Mouse (Mus musculus): ENCODE results near the gene Scn4a. TPM values are rescaled to one million over a fixed set of nuclear protein-coding genes. Genes with fewer than 3 reads are reported as not detected.
"Not testable (repeated sequence)": the region's sequence is repeated elsewhere in the genome, so short reads cannot be mapped to it uniquely, and the experiment has no call there.

Gene Scn4a
- 0.07 TPM in 1 of 2 replicates, not detected in the other for polyA plus RNA-seq (2016; fragmentation: Nextera tagmentation; extraction: Ambion mirVana)

GRCm38 (mm10) chr11:106353188-106353587 lies at the start of gene Scn4a:
TSS of gene Scn4a (minus strand) at chr11:106353288.
- Histone ChIP-seq H3K4me3 (no peak within 1 kb of the TSS), H3K9me3 (no peaks in the 10 kb centered on the region), H3K27ac (no peak within 1 kb of the TSS), H3K36me3 (replicated peaks) (no peaks in the 10 kb centered on the region), H3K4me1 (peaks cover 12% of the 10 kb centered on the region), H3K27me3 (ENCODE audit: poor library complexity, severe bottlenecking) (no peaks in the 10 kb centered on the region)
- no peak for DNase-seq (ENCODE audit: extremely low spot score, low spot score)
- 90% methylated on average over 12 of the region's 12 CpGs for WGBS

- Histone ChIP-seq H3K9me3 (no peaks in the 10 kb centered on the region), H3K4me3 (no peak overlapping the region), H3K27me3 (ENCODE audit: poor library complexity, severe bottlenecking) (no peaks in the 10 kb centered on the region), H3K27ac (no peak overlapping the region), H3K36me3 (replicated peaks) (peaks cover 35% of the 10 kb centered on the region), H3K4me1 (no peaks in the 10 kb centered on the region)
- no peak for DNase-seq (ENCODE audit: extremely low spot score, low spot score)
- 91% methylated on average over 8 of the region's 8 CpGs for WGBS
These were observed 45.4 kb upstream of the Scn4a start for GRCm38 (mm10) chr11:106398481-106398880.

- Histone ChIP-seq H3K4me1 (no peaks in the 10 kb centered on the region), H3K27ac (no peak overlapping the region), H3K4me3 (no peak overlapping the region), H3K9me3 (no peaks in the 10 kb centered on the region), H3K36me3 (replicated peaks) (peaks cover 27% of the 10 kb centered on the region), H3K27me3 (ENCODE audit: poor library complexity, severe bottlenecking) (no peaks in the 10 kb centered on the region)
- DNase-seq (ENCODE audit: extremely low spot score, low spot score), result no peak
- 88% methylated on average over 3 of the region's 3 CpGs for whole genome bisulfite sequencing
These were observed 44.6 kb upstream of the Scn4a start for GRCm38 (mm10) chr11:106397656-106398055.

GRCm38 (mm10) chr11:106394055-106394454 lies 41.0 kb upstream of the Scn4a start:
- DNase-seq (ENCODE audit: extremely low spot score, low spot score); H3K9me3 ChIP-seq; H3K27me3 ChIP-seq (ENCODE audit: poor library complexity, severe bottlenecking); H3K4me3 ChIP-seq; H3K27ac ChIP-seq; H3K4me1 ChIP-seq: not testable (repeated sequence)
- 77% methylated on average over 2 of the region's 2 CpGs for WGBS
- peaks cover 15% of the 10 kb centered on the region for H3K36me3 ChIP-seq (replicated peaks)

- Histone ChIP-seq H3K9me3 (no peaks in the 10 kb centered on the region), H3K4me3 (no peak overlapping the region), H3K27ac (no peak overlapping the region), H3K36me3 (replicated peaks) (peaks cover 7% of the 10 kb centered on the region), H3K27me3 (ENCODE audit: poor library complexity, severe bottlenecking) (no peaks in the 10 kb centered on the region), H3K4me1 (0 out of 2 replicates have a peak, but pooled peaks cover 5% of the 10 kb centered on the region)
- WGBS, result 60% methylated on average over 4 of the region's 4 CpGs
- no peak for DNase-seq (ENCODE audit: extremely low spot score, low spot score)
These were observed 40.2 kb upstream of the Scn4a start for GRCm38 (mm10) chr11:106393331-106393616.

- Histone ChIP-seq H3K4me3 (no peak overlapping the region), H3K36me3 (replicated peaks) (peaks cover 2% of the 10 kb centered on the region), H3K9me3 (no peaks in the 10 kb centered on the region), H3K27ac (no peak overlapping the region), H3K27me3 (ENCODE audit: poor library complexity, severe bottlenecking) (no peaks in the 10 kb centered on the region), H3K4me1 (0 out of 2 replicates have a peak, but pooled peaks cover 5% of the 10 kb centered on the region)
- WGBS, result 75% methylated on average over 7 of the region's 7 CpGs
- DNase-seq (ENCODE audit: extremely low spot score, low spot score), result no peak
These were observed 39.7 kb upstream of the Scn4a start for GRCm38 (mm10) chr11:106392597-106393330.

- Histone ChIP-seq H3K27me3 (ENCODE audit: poor library complexity, severe bottlenecking) (no peaks in the 10 kb centered on the region), H3K4me1 (0 out of 2 replicates have a peak, but pooled peaks cover 5% of the 10 kb centered on the region), H3K9me3 (no peaks in the 10 kb centered on the region), H3K4me3 (no peak overlapping the region), H3K36me3 (replicated peaks) (no peaks in the 10 kb centered on the region), H3K27ac (no peak overlapping the region)
- DNase-seq (ENCODE audit: extremely low spot score, low spot score), result peak; percentile 67
- WGBS, result 34% methylated on average over 6 of the region's 6 CpGs
These were observed 38.6 kb upstream of the Scn4a start for GRCm38 (mm10) chr11:106391546-106392188.

- H3K36me3 ChIP-seq (replicated peaks), result no peaks in the 10 kb centered on the region
- H3K9me3 ChIP-seq, result no peaks in the 10 kb centered on the region
- H3K4me1 ChIP-seq, result 0 out of 2 replicates have a peak, but pooled peaks cover 5% of the 10 kb centered on the region
- 83% methylated on average over 3 of the region's 3 CpGs for WGBS
- H3K27me3 ChIP-seq (ENCODE audit: poor library complexity, severe bottlenecking), result no peaks in the 10 kb centered on the region
- no peak overlapping the region for H3K4me3 ChIP-seq
- DNase-seq (ENCODE audit: extremely low spot score, low spot score), result no peak
- H3K27ac ChIP-seq, result no peak overlapping the region
These were observed 37.7 kb upstream of the Scn4a start for GRCm38 (mm10) chr11:106390757-106391156.

GRCm38 (mm10) chr11:106389611-106390010 lies 36.5 kb upstream of the Scn4a start:
- Histone ChIP-seq H3K36me3 (replicated peaks) (no peaks in the 10 kb centered on the region), H3K27ac (no peak overlapping the region), H3K9me3 (no peaks in the 10 kb centered on the region), H3K27me3 (ENCODE audit: poor library complexity, severe bottlenecking) (no peaks in the 10 kb centered on the region), H3K4me3 (no peak overlapping the region), H3K4me1 (0 out of 2 replicates have a peak, but pooled peaks cover 5% of the 10 kb centered on the region)
- no peak for DNase-seq (ENCODE audit: extremely low spot score, low spot score)
- WGBS, result 43% methylated on average over 3 of the region's 3 CpGs

GRCm38 (mm10) chr11:106387791-106388216 lies 34.7 kb upstream of the Scn4a start, which contains the start of gene Icam2:
TSS of gene Icam2 (minus strand) at chr11:106388075.
- no peak for DNase-seq (ENCODE audit: extremely low spot score, low spot score)
- H3K9me3 ChIP-seq, result no peaks in the 10 kb centered on the region
- WGBS, result 82% methylated on average over 6 of the region's 6 CpGs
- H3K27me3 ChIP-seq (ENCODE audit: poor library complexity, severe bottlenecking), result no peaks in the 10 kb centered on the region
- H3K36me3 ChIP-seq (replicated peaks), result no peaks in the 10 kb centered on the region
- no peak within 1 kb of the TSS for H3K27ac ChIP-seq
- H3K4me3 ChIP-seq, result no peak within 1 kb of the TSS
- H3K4me1 ChIP-seq, result 0 out of 2 replicates have a peak, but pooled peaks cover 5% of the 10 kb centered on the region

GRCm38 (mm10) chr11:106387020-106387419 lies 33.9 kb upstream of the Scn4a start:
- 0 out of 2 replicates have a peak, but pooled peaks cover 5% of the 10 kb centered on the region for H3K4me1 ChIP-seq
- 88% methylated on average over 6 of the region's 6 CpGs for WGBS
- H3K9me3 ChIP-seq, result no peaks in the 10 kb centered on the region
- no peaks in the 10 kb centered on the region for H3K36me3 ChIP-seq (replicated peaks)
- H3K4me3 ChIP-seq, result no peak overlapping the region
- H3K27ac ChIP-seq, result no peak overlapping the region
- H3K27me3 ChIP-seq (ENCODE audit: poor library complexity, severe bottlenecking), result no peaks in the 10 kb centered on the region
- DNase-seq (ENCODE audit: extremely low spot score, low spot score), result no peak

- H3K27me3 ChIP-seq (ENCODE audit: poor library complexity, severe bottlenecking), result no peaks in the 10 kb centered on the region
- WGBS, result 88% methylated on average over 3 of the region's 3 CpGs
- no peaks in the 10 kb centered on the region for H3K9me3 ChIP-seq
- no peak for DNase-seq (ENCODE audit: extremely low spot score, low spot score)
- H3K27ac ChIP-seq, result no peak overlapping the region
- no peaks in the 10 kb centered on the region for H3K36me3 ChIP-seq (replicated peaks)
- no peak overlapping the region for H3K4me3 ChIP-seq
- 0 out of 2 replicates have a peak, but pooled peaks cover under 1% of the 10 kb centered on the region for H3K4me1 ChIP-seq
These were observed 33.3 kb upstream of the Scn4a start for GRCm38 (mm10) chr11:106386409-106386808.
